Mouse (Mus musculus) liver (tissue): ENCODE measurements around the gene Cep104.
A peak's percentile ranks its signal among the peaks of the same experiment; 100 is the strongest.

Source experiments
- DNase-seq: peaks from one replicate; pipeline ENCODE4 v3.0.0-alpha.2; 2020; ENCODE audit warnings: mixed read lengths

The Cep104 gene

GRCm38 (mm10) chr4:153974431-153975291, at the start of gene Cep104, which contains the start of gene Dffb:
Gene Cep104, plus strand, starts transcription at chr4:153975194.
Gene Dffb, minus strand, starts transcription at chr4:153975126.
- peak; percentile 93 for DNase-seq

- DNase-seq = no peak
These were observed 46.2 kb upstream of the Cep104 start for GRCm38 (mm10) chr4:153928772-153929299.

GRCm38 (mm10) chr4:153929425-153929824, 45.6 kb upstream of the Cep104 start:
- DNase-seq = no peak

- no peak for DNase-seq
These were observed 45.1 kb upstream of the Cep104 start for GRCm38 (mm10) chr4:153929921-153930320.

- DNase-seq = peak; percentile 35
These were observed 31.8 kb upstream of the Cep104 start for GRCm38 (mm10) chr4:153943243-153943642.

- DNase-seq = no peak
These were observed 30.7 kb upstream of the Cep104 start for GRCm38 (mm10) chr4:153944261-153944660.

- no peak for DNase-seq
These were observed 29.3 kb upstream of the Cep104 start for GRCm38 (mm10) chr4:153945741-153946140.

GRCm38 (mm10) chr4:153950372-153950771, 24.6 kb upstream of the Cep104 start:
- no peak for DNase-seq

- no peak for DNase-seq
These were observed 23.8 kb upstream of the Cep104 start for GRCm38 (mm10) chr4:153951150-153951549.

- no peak for DNase-seq
These were observed 23.3 kb upstream of the Cep104 start for GRCm38 (mm10) chr4:153951692-153952091.

- no peak for DNase-seq
These were observed 19.3 kb upstream of the Cep104 start for GRCm38 (mm10) chr4:153955651-153956050.

GRCm38 (mm10) chr4:153956569-153957405, 18.2 kb upstream of the Cep104 start, which contains the start of gene A430005L14Rik:
Gene A430005L14Rik, plus strand, starts transcription at chr4:153957237.
- peak; percentile 96 for DNase-seq

GRCm38 (mm10) chr4:153957444-153958250, 17.3 kb upstream of the Cep104 start:
- peak; percentile 28 for DNase-seq

- no peak for DNase-seq
These were observed 12.4 kb upstream of the Cep104 start for GRCm38 (mm10) chr4:153962631-153963030.

GRCm38 (mm10) chr4:153966651-153967050, 8.3 kb upstream of the Cep104 start:
- DNase-seq = no peak

GRCm38 (mm10) chr4:153967556-153967955, 7.4 kb upstream of the Cep104 start:
- no peak for DNase-seq

- DNase-seq = no peak
These were observed 6.9 kb upstream of the Cep104 start for GRCm38 (mm10) chr4:153968063-153968462.

GRCm38 (mm10) chr4:153975292-153975662, 283 bp downstream of the Cep104 start:
- DNase-seq = no peak

GRCm38 (mm10) chr4:153975768-153976167, 774 bp downstream of the Cep104 start:
- DNase-seq = no peak

- no peak for DNase-seq
These were observed 4.2 kb downstream of the Cep104 start for GRCm38 (mm10) chr4:153979243-153979642.

GRCm38 (mm10) chr4:153980470-153980869, 5.5 kb downstream of the Cep104 start:
- DNase-seq = no peak

GRCm38 (mm10) chr4:153992715-153993114, 17.7 kb downstream of the Cep104 start:
- DNase-seq = no peak
